Mouse (Mus musculus) forebrain, postnatal 0 days (tissue): ENCODE data around the gene Prpf6. TPM values are rescaled to one million over a fixed set of nuclear protein-coding genes. Genes with fewer than 3 reads are reported as not detected.

Experiments
- ATAC-seq: fragments of 200-750 bp; cut with Nextera tagmentation; 2 replicates; pipeline ENCODE4 v1.8.0; 2017; ENCODE audit warnings: mild to moderate bottlenecking, moderate library complexity
- DNase-seq: peaks from one replicate; pipeline ENCODE4 v3.0.0-alpha.2; 2015
- H3K27ac ChIP-seq: fragments of 300-500 bp; sonication (generic); 2 replicates; pipeline ENCODE4 v1.5.1; 2014; ENCODE audit warnings: low read depth, mild to moderate bottlenecking, antibody characterized with exemption, low read length, moderate library complexity, mixed read lengths
- H3K27me3 ChIP-seq: fragments of 300-500 bp; sonication (generic); 2 replicates; pipeline ENCODE4 v1.6.1; 2014; ENCODE audit warnings: mild to moderate bottlenecking, low read length, mixed read lengths; ENCODE audit not compliant: insufficient read depth
- H3K36me3 ChIP-seq: fragments of 300-500 bp; sonication (generic); 2 replicates; pipeline ENCODE4 v1.6.1; 2014; ENCODE audit warnings: mild to moderate bottlenecking, moderate library complexity; ENCODE audit not compliant: insufficient read depth
- H3K4me1 ChIP-seq: fragments of 300-500 bp; sonication (generic); 2 replicates; pipeline ENCODE4 v1.6.1; 2014; ENCODE audit warnings: antibody characterized with exemption; ENCODE audit not compliant: insufficient read depth
- H3K4me2 ChIP-seq: fragments of 300-500 bp; sonication (generic); 2 replicates; pipeline ENCODE4 v1.6.1; 2014; ENCODE audit warnings: low read depth, mild to moderate bottlenecking, moderate library complexity
- H3K4me3 ChIP-seq: fragments of 300-500 bp; sonication (generic); 2 replicates; pipeline ENCODE4 v1.5.1; 2014; ENCODE audit warnings: low read depth, low read length, mixed read lengths
- H3K9ac ChIP-seq: fragments of 300-500 bp; sonication (generic); 2 replicates; pipeline ENCODE4 v1.6.1; 2014; ENCODE audit warnings: mild to moderate bottlenecking
- H3K9me3 ChIP-seq: fragments of 300-500 bp; sonication (generic); 2 replicates; pipeline ENCODE4 v1.6.1; 2016; ENCODE audit warnings: low read length
- CTCF ChIP-seq: sonication (generic); IDR thresholded peaks from 2 replicates; pipeline ENCODE4 v1.5.1; 2016; ENCODE audit warnings: antibody characterized with exemption, control low read depth, low read depth
- WGBS: fragments of 180-500 bp; shearing (Covaris S2); extraction: QIAGEN DNeasy Blood & Tissue Kit; methylation state at CpG from one replicate; pipeline ENCODE4 v1.1.7; 2014; 5-methylcytosine and 5-hydroxymethylcytosine counted together
- polyA plus RNA-seq: library from polyadenylated mRNA; unstranded; fragments of >200 nt; fragmentation: Nextera tagmentation; extraction: Ambion mirVana; gene quantifications from 2 replicates; pipeline ENCODE4 v1.2.1, GENCODE M21; 2015
- total RNA-seq: library from RNA; depleted of rRNA; stranded (reverse); fragments of >200 nt; gene quantifications from 2 replicates; pipeline ENCODE4 v1.2.3, GENCODE M21; 2014

Prpf6 gene
- total and polyA plus RNA-seq, 2 experiments from 2014 or later = 46.5 to 49.6 TPM

DNA sequence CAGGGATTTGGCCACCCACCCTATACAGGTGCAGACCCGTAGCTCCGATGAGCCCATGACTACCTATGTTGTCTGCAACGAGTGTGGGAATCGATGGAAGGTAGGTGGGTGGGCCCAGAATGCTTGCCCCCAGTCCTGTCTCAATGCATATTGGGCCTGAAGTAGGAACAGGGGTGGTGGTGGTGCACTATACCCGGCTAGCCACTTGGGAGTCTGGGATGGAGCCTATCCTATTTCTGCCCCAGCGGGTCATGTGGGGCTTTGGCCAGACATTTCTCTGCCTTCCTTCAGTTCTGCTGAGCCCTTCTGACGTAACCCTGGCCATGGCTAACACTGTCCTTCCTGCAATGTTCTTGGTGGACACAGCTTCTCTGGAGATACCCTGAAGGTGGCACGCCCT lies 95.9 kb downstream of the Prpf6 start:
- no peaks in the 10 kb centered on the region for H3K9me3 ChIP-seq
- no peak overlapping the region for H3K4me2 ChIP-seq
- H3K27ac ChIP-seq = no peak overlapping the region
- H3K36me3 ChIP-seq = peaks cover 46% of the 10 kb centered on the region
- WGBS = 97% methylated on average over 8 of the region's 8 CpGs
- ATAC-seq = no peak
- H3K27me3 ChIP-seq = no peaks in the 10 kb centered on the region
- H3K9ac ChIP-seq = no peak overlapping the region
- peaks cover 3% of the 10 kb centered on the region for H3K4me1 ChIP-seq
- no peak overlapping the region for H3K4me3 ChIP-seq
- no peak for TF ChIP-seq CTCF
- DNase-seq = no peak

DNA sequence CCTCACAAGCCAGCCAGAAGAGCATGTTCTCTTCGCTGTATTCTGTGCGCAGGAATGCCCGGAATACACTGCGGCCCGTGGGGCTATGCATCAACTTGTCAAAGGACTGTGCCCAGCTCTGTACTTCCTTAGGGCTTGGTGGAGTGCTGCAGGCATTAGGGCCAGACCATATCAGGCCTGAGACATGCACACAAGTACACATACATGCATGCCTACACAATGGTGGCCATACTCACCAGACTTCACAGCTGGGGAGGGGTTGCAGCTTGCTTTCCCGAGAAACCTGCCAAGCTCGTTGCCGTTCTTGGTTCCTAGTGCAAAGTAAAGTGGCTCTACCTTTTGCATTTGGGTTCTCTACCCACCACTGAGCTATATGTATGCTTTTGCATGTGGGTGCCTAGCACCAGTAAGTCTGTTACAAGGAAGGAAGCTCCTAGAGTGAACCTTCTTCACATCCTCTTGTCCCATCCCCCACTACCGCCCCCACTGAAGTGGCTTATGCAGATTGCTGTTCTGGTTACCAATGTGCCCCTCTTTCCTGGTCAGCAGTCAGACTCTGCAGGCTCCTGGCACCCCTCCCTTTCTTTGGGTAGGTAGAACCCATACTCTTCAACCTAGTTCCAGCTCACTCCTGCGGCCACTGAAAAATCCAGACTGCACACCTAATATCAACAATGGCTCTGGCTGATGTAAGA lies 97.9 kb downstream of the Prpf6 start:
- H3K9ac ChIP-seq = no peak overlapping the region
- H3K27ac ChIP-seq = no peak overlapping the region
- H3K4me2 ChIP-seq = no peak overlapping the region
- DNase-seq (no peak), ATAC-seq (no peak)
- no peak overlapping the region for H3K4me3 ChIP-seq
- H3K36me3 ChIP-seq = peaks cover 37% of the 10 kb centered on the region
- no peak for TF ChIP-seq CTCF
- no peaks in the 10 kb centered on the region for H3K27me3 ChIP-seq
- no peaks in the 10 kb centered on the region for H3K9me3 ChIP-seq
- WGBS = 93% methylated on average over 10 of the region's 10 CpGs
- peaks cover 6% of the 10 kb centered on the region for H3K4me1 ChIP-seq

DNA sequence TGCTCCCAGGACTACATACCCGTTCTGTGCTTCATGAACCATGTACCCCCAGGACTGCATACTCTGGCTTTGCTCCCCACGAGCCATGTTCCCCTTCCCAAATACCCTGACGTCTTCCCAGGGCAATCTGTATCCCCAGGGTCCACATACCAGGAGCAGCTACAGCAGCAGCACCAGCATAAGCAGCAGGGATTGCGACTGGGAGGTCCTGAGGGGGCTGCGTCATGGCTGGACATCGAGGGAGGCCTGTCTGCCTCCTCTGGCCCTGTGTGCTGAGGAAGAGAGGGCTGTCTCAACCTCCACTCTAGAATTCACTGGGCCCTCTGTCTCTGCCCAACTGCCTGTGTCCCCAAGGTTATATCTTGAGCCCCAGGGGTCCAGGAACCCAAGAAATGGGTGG lies 99.4 kb downstream of the Prpf6 start:
- TF ChIP-seq CTCF = no peak
- ATAC-seq (no peak), DNase-seq (no peak)
- H3K4me1 ChIP-seq = peaks cover 6% of the 10 kb centered on the region
- no peaks in the 10 kb centered on the region for H3K27me3 ChIP-seq
- H3K27ac ChIP-seq = no peak overlapping the region
- no peak overlapping the region for H3K4me3 ChIP-seq
- H3K36me3 ChIP-seq = peaks cover 31% of the 10 kb centered on the region
- no peak overlapping the region; the same call in 1 of the 2 replicates for H3K9ac ChIP-seq
- no peak overlapping the region for H3K4me2 ChIP-seq
- 88% methylated on average over 6 of the region's 6 CpGs for WGBS
- no peaks in the 10 kb centered on the region for H3K9me3 ChIP-seq

DNA sequence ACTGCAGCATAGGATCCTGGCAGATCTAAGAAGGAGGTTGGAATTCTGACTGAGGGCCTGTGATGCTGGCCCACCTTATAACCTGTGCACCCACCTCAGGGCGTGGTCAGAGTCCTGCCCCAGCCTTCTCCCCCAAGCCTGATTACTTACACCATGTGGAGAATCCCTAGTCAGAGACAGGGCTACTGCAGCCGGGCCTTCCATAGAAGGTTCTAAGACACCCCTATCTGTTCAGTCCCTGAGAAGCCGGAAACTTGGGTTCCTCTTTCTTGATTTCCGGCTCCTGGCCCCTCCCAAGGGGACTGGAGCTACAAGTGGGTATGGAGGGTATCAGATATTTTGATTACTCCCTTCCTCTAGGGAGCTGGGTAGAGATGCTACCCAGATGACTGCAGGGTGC lies 99.9 kb downstream of the Prpf6 start:
- H3K4me3 ChIP-seq = no peak overlapping the region
- H3K9me3 ChIP-seq = no peaks in the 10 kb centered on the region
- H3K36me3 ChIP-seq = peaks cover 29% of the 10 kb centered on the region
- no peak overlapping the region for H3K9ac ChIP-seq
- no peak overlapping the region for H3K4me2 ChIP-seq
- DNase-seq (no peak), ATAC-seq (no peak)
- H3K27me3 ChIP-seq = no peaks in the 10 kb centered on the region
- peaks cover 6% of the 10 kb centered on the region for H3K4me1 ChIP-seq
- WGBS = 93% methylated on average over 4 of the region's 4 CpGs
- TF ChIP-seq CTCF = no peak
- H3K27ac ChIP-seq = no peak overlapping the region

DNA sequence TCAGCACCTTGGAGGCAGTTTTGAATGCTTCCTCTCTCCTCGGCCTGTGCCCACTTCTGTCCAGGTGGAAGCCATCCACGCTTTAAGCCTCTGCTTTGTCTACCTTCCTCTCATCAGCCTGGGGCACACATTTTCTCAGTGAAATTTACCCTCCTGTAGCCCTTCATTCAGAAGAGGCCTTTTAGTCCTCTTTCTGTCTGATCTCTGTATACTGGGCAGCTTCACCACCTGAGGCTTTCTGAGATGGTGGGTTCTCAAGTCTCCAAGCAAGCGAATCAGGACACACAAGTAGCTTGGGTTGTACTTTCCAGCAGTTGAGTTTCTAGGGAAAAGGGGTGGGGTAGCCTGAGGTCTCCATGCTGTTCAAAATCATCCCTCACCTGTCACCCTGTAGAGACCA lies 100.6 kb downstream of the Prpf6 start:
- H3K4me2 ChIP-seq = peak overlapping the region; percentile 92
- peaks cover 22% of the 10 kb centered on the region for H3K36me3 ChIP-seq
- no peak for TF ChIP-seq CTCF
- H3K27me3 ChIP-seq = no peaks in the 10 kb centered on the region
- no peak overlapping the region for H3K9ac ChIP-seq
- no peak overlapping the region for H3K27ac ChIP-seq
- H3K4me1 ChIP-seq = peaks cover 6% of the 10 kb centered on the region
- no peak for ATAC-seq
- WGBS = 93% methylated on average over 3 of the region's 3 CpGs
- no peak for DNase-seq
- H3K9me3 ChIP-seq = no peaks in the 10 kb centered on the region
- no peak overlapping the region for H3K4me3 ChIP-seq

DNA sequence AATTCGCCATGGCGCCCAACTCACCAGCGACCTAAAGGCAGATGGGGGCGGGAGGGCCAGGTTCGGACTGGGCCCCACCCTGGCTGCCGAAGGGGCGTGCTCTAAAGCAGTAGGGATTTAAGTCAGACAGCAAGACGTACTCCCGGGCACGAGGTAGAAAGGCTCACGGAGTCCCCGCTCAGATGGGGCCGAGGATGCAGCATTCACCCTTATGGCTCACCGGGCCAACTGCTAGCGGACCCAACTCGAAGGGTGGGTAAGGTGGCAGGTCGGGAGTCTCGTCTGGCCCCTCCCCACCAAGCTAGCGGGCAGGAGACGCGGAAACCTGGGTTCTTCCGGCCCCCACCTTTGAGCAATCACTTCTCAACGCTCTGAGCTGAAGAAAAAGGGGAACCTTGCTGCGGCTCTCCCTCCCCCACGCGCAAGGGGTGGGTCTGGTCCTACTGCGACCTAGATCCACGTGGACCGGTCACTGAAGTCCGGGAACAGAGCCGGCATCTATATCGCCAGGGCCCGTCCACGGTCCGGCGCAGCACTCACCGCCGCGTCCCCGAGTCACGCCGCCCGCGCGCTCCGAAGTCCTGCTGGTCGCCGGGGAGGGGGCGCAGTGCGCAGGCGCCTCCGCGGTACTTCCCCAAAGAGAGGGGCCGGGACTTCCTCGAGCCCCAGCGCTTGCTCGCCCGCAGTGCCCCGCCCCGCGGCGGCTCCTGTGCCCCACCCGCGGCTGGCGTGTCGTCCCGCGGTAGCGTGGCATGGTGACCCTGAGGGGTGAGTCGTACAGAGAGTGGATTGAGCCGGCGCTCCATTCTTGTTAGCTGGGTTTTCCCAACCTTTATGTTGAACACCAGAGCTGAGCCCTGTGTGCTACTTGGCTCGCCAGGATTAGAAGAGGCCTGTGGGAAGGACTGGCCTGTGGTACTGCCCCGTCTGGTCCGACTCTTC lies 101.9 kb downstream of the Prpf6 start, which contains the start of gene Rgs19:
TSS of gene Rgs19 (minus strand) at position 639 of the 942 bp plus-strand sequence.
- H3K27ac ChIP-seq = peak within 1 kb of the TSS; percentile 70
- no peaks in the 10 kb centered on the region for H3K9me3 ChIP-seq
- peak within 1 kb of the TSS; percentile 92 for H3K4me2 ChIP-seq
- 2% methylated on average over 69 of the region's 75 CpGs for WGBS
- ATAC-seq = peak; percentile 86
- peak; percentile 83 for DNase-seq
- no peaks in the 10 kb centered on the region for H3K27me3 ChIP-seq
- peaks cover 6% of the 10 kb centered on the region for H3K4me1 ChIP-seq
- H3K36me3 ChIP-seq = peaks cover 9% of the 10 kb centered on the region
- peak; percentile 31; the same call in 1 of the 2 replicates for TF ChIP-seq CTCF
- peak within 1 kb of the TSS; percentile 63 for H3K9ac ChIP-seq
- H3K4me3 ChIP-seq = peak within 1 kb of the TSS; percentile 70

DNA sequence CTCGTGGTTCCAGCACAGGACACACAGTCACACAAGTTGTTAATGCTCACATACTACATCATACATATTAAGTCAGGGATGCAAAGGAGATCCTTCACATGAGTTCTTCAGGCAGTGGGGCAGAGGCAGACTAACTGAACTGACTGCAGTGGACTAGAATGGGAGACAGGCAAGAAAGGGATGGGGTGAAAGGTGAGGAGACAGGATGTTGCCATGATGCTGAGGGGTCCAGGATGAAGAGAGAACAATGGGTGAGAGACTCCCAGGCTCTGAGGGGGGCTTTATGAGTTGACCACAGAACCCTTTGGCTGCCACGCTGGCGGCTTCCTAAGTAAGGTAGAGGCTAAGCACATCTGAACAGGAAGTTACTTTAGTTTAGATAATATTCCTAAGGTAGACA lies 102.9 kb downstream of the Prpf6 start:
- TF ChIP-seq CTCF = no peak
- 86% methylated on average over 3 of the region's 3 CpGs for WGBS
- H3K4me3 ChIP-seq = no peak overlapping the region; the same call in 1 of the 2 replicates
- no peaks in the 10 kb centered on the region for H3K36me3 ChIP-seq
- H3K27me3 ChIP-seq = no peaks in the 10 kb centered on the region
- no peaks in the 10 kb centered on the region for H3K9me3 ChIP-seq
- ATAC-seq (no peak), DNase-seq (no peak)
- H3K9ac ChIP-seq = no peak overlapping the region
- no peak overlapping the region for H3K27ac ChIP-seq
- peaks cover 6% of the 10 kb centered on the region for H3K4me1 ChIP-seq
- H3K4me2 ChIP-seq = peak overlapping the region; percentile 92; the same call in 1 of the 2 replicates
